Mouse (Mus musculus): Measurements from ENCODE around the gene Sorl1. TPM values are rescaled to one million over a fixed set of nuclear protein-coding genes. Genes with fewer than 3 reads are reported as not detected.
"Not testable (repeated sequence)": the region's sequence is repeated elsewhere in the genome, so short reads cannot be mapped to it uniquely, and the experiment has no call there.

Sorl1 gene
- polyA plus RNA-seq, 1 experiment = under 0.01 TPM

GRCm38 (mm10) chr9:42063391-42063790, 60.7 kb downstream of the Sorl1 start:
- no peak for TF ChIP-seq POLR2A (IDR thresholded peaks at IDR 0.05; ENCODE audit: insufficient read length, low read depth)
- TF ChIP-seq MYOG (IDR thresholded peaks at IDR 0.05; ENCODE audit: control insufficient read depth in 1 of 3, insufficient read depth in 1 of 3, insufficient read length in 2 of 3, low read depth in 2 of 3) = no peak
- TF ChIP-seq MYOD1 (IDR thresholded peaks at IDR 0.05; ENCODE audit: control insufficient read depth in 1 of 3, insufficient read length in 2 of 3, low read depth in 2 of 3) = no peak
- no peak for TF ChIP-seq POLR2AphosphoS2 (IDR thresholded peaks at IDR 0.05; ENCODE audit: insufficient read length, low read depth)
- TF ChIP-seq USF1 (IDR thresholded peaks at IDR 0.05; ENCODE audit: low read depth) = no peak
- TF ChIP-seq SRF (IDR thresholded peaks at IDR 0.05; ENCODE audit: control insufficient read depth, insufficient read length, low read depth) = no peak
- no peak for TF ChIP-seq E2F4 (IDR thresholded peaks at IDR 0.05; ENCODE audit: insufficient read depth)
- TF ChIP-seq TCF3 (IDR thresholded peaks at IDR 0.05; ENCODE audit: insufficient read length, low read depth) = no peak
- no peak for TF ChIP-seq REST (IDR thresholded peaks at IDR 0.05; ENCODE audit: insufficient read depth, insufficient read length)
- no peak for TF ChIP-seq CEBPB (IDR thresholded peaks at IDR 0.05; ENCODE audit: insufficient read depth, poor library complexity, severe bottlenecking)
- no peak for TF ChIP-seq MAX (IDR thresholded peaks at IDR 0.05; ENCODE audit: low read depth)
- TF ChIP-seq TCF12 (IDR thresholded peaks at IDR 0.05; ENCODE audit: insufficient read depth, poor library complexity, severe bottlenecking) = no peak

DNA sequence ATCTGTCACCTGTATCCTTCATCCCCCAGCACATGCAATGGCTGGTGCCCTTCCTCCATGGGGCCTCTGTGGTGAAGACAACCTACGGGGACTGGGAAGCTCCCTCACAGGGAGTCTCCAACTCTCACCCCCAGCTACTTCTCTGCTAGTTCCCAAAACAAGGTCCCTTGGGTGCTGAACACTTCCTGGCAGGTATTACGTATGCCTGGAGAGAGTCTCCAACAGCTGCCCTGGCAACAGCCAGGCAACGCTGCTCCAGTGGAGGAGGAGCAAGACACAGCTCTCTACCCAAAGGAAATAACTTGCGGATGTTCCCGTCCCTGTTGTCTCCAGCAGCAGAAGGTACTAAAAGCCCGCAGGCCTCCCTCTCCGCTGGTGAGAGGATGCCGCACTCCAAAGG, 61.8 kb downstream of the Sorl1 start:
- TF ChIP-seq REST (IDR thresholded peaks at IDR 0.05; ENCODE audit: insufficient read depth, insufficient read length) (no peak), SRF (IDR thresholded peaks at IDR 0.05; ENCODE audit: control insufficient read depth, insufficient read length, low read depth) (no peak), POLR2A (IDR thresholded peaks at IDR 0.05; ENCODE audit: insufficient read length, low read depth) (no peak), E2F4 (IDR thresholded peaks at IDR 0.05; ENCODE audit: insufficient read depth) (no peak), TCF12 (IDR thresholded peaks at IDR 0.05; ENCODE audit: insufficient read depth, poor library complexity, severe bottlenecking) (no peak), CEBPB (IDR thresholded peaks at IDR 0.05; ENCODE audit: insufficient read depth, poor library complexity, severe bottlenecking) (no peak)

More at GRCm38 (mm10) chr9:42063391-42063790, 60.7 kb downstream of the Sorl1 start:
- H3K4me2 ChIP-seq (ENCODE audit: low read depth) = no peak overlapping the region
- no peak overlapping the region for H3ac ChIP-seq (ENCODE audit: control insufficient read depth, insufficient read length)
- no peaks in the 10 kb centered on the region for H3K36me3 ChIP-seq (ENCODE audit: control insufficient read depth, insufficient read depth)
- H3K27me3 ChIP-seq (ENCODE audit: control insufficient read depth, insufficient read depth, insufficient read length) = peaks cover 7% of the 10 kb centered on the region
- H3K79me2 ChIP-seq (ENCODE audit: control insufficient read depth, insufficient read depth) = no peaks in the 10 kb centered on the region
- H3K4me3 ChIP-seq = no peak overlapping the region

DNA sequence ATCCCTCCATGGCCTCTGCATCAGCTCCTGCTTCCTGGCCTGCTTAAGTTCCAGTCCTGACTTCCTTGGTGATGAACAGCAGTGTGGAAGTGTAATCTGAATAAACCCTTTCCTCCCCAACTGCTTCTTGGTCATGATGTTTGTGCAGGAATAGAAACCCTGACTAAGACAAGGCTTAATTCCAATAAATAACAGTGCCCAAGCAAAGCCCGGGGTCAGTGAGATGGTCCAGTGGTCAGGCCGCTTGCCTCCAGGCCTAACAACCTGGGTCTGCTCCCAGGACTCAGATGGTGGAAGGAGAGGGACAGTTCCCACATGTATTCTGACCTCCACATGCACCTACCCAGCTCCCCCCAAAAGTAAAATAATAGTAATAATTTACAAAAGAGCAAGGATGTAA, 65.1 kb downstream of the Sorl1 start:
- not testable (repeated sequence) for H3K27me3 ChIP-seq (ENCODE audit: control insufficient read depth, insufficient read depth, insufficient read length); H3K4me3 ChIP-seq; H3K79me2 ChIP-seq (ENCODE audit: control insufficient read depth, insufficient read depth); H3K4me2 ChIP-seq (ENCODE audit: low read depth); H3K36me3 ChIP-seq (ENCODE audit: control insufficient read depth, insufficient read depth); H3ac ChIP-seq (ENCODE audit: control insufficient read depth, insufficient read length)

More for the DNA sequence above, 61.8 kb downstream of the Sorl1 start:
- no peaks in the 10 kb centered on the region for H3K79me2 ChIP-seq (ENCODE audit: control insufficient read depth, insufficient read depth)
- no peak overlapping the region for H3ac ChIP-seq (ENCODE audit: control insufficient read depth, insufficient read length)
- no peak overlapping the region for H3K4me3 ChIP-seq
- H3K4me2 ChIP-seq (ENCODE audit: low read depth) = no peak overlapping the region
- peaks cover 7% of the 10 kb centered on the region for H3K27me3 ChIP-seq (ENCODE audit: control insufficient read depth, insufficient read depth, insufficient read length)
- no peaks in the 10 kb centered on the region for H3K36me3 ChIP-seq (ENCODE audit: control insufficient read depth, insufficient read depth)

DNA sequence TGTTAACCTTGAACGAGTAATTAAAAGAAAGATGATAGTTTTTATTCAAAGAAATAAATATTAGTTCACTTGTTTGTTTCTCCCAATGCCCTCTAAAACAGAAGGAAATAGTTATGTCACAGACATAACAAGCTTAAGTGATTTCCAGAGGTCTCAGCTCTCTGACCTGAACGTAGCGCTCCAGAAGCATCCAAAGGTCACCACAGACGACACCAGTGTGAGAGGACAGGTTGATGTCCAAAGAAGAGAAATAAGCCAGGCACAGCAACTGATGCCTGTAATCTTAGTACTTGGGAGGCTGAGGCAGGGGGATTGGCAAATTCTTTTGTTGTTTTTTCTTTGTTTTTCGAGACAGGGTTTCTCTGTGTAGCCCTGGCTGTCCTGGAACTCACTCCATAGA, 67.5 kb downstream of the Sorl1 start:
- Histone ChIP-seq H3K4me3 (no peak overlapping the region), H3K27me3 (ENCODE audit: control insufficient read depth, insufficient read depth, insufficient read length) (no peaks in the 10 kb centered on the region), H3K79me2 (ENCODE audit: control insufficient read depth, insufficient read depth) (no peaks in the 10 kb centered on the region), H3ac (ENCODE audit: control insufficient read depth, insufficient read length) (no peak overlapping the region), H3K36me3 (ENCODE audit: control insufficient read depth, insufficient read depth) (no peaks in the 10 kb centered on the region), H3K4me2 (ENCODE audit: low read depth) (no peak overlapping the region)
- TF ChIP-seq MYOD1 (IDR thresholded peaks at IDR 0.05; ENCODE audit: control insufficient read depth in 1 of 3, insufficient read length in 2 of 3, low read depth in 2 of 3) (no peak), TCF3 (IDR thresholded peaks at IDR 0.05; ENCODE audit: insufficient read length, low read depth) (no peak), MYOG (IDR thresholded peaks at IDR 0.05; ENCODE audit: control insufficient read depth in 1 of 3, insufficient read depth in 1 of 3, insufficient read length in 2 of 3, low read depth in 2 of 3) (no peak), E2F4 (IDR thresholded peaks at IDR 0.05; ENCODE audit: insufficient read depth) (no peak)

DNA sequence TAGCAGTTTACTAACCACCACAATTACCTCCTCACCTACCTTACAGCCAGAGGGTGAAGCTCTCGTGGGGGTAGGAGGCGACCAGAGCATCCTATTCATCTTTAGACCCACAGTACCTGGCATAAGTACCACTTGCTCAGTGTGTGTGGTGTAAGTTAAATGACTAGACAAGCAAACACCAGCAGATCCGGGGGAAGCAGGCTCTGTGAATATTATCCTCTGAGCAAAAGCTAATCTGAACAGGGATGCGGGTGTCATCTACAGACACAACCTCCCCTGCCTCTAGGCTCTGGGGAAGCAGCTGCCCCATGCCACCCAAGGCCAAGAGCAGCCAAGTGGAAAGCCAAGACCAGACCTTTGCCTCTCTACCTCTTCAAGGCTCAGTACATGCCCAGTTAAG, 68.7 kb downstream of the Sorl1 start:
- H3K4me2 ChIP-seq (ENCODE audit: low read depth) = no peak overlapping the region
- no peak for TF ChIP-seq MAX (IDR thresholded peaks at IDR 0.05; ENCODE audit: low read depth)
- TF ChIP-seq E2F4 (IDR thresholded peaks at IDR 0.05; ENCODE audit: insufficient read depth) = no peak
- no peak for TF ChIP-seq TCF3 (IDR thresholded peaks at IDR 0.05; ENCODE audit: insufficient read length, low read depth)
- TF ChIP-seq POLR2A (IDR thresholded peaks at IDR 0.05; ENCODE audit: insufficient read length, low read depth) = no peak
- no peak for TF ChIP-seq MYOD1 (IDR thresholded peaks at IDR 0.05; ENCODE audit: control insufficient read depth in 1 of 3, insufficient read length in 2 of 3, low read depth in 2 of 3)
- no peak for TF ChIP-seq REST (IDR thresholded peaks at IDR 0.05; ENCODE audit: insufficient read depth, insufficient read length)
- no peak for TF ChIP-seq SRF (IDR thresholded peaks at IDR 0.05; ENCODE audit: control insufficient read depth, insufficient read length, low read depth)
- TF ChIP-seq USF1 (IDR thresholded peaks at IDR 0.05; ENCODE audit: low read depth) = no peak
- no peak for TF ChIP-seq TCF12 (IDR thresholded peaks at IDR 0.05; ENCODE audit: insufficient read depth, poor library complexity, severe bottlenecking)
- no peak for TF ChIP-seq CEBPB (IDR thresholded peaks at IDR 0.05; ENCODE audit: insufficient read depth, poor library complexity, severe bottlenecking)
- TF ChIP-seq POLR2AphosphoS2 (IDR thresholded peaks at IDR 0.05; ENCODE audit: insufficient read length, low read depth) = no peak
- TF ChIP-seq MYOG (IDR thresholded peaks at IDR 0.05; ENCODE audit: control insufficient read depth in 1 of 3, insufficient read depth in 1 of 3, insufficient read length in 2 of 3, low read depth in 2 of 3) = no peak

More for the DNA sequence above, 68.7 kb downstream of the Sorl1 start:
- Histone ChIP-seq H3K36me3 (ENCODE audit: control insufficient read depth, insufficient read depth) (no peaks in the 10 kb centered on the region), H3K79me2 (ENCODE audit: control insufficient read depth, insufficient read depth) (no peaks in the 10 kb centered on the region), H3K4me3 (no peak overlapping the region), H3ac (ENCODE audit: control insufficient read depth, insufficient read length) (no peak overlapping the region), H3K27me3 (ENCODE audit: control insufficient read depth, insufficient read depth, insufficient read length) (no peaks in the 10 kb centered on the region)

Measured in myocyte (in vitro differentiated cells).